Mouse (Mus musculus) common myeloid progenitor, adult 5-6 weeks (primary cell): ENCODE measurements around the gene Cnn2. TPM values are rescaled to one million over a fixed set of nuclear protein-coding genes. Genes with fewer than 3 reads are reported as not detected.

Experiments used
- ATAC-seq: replicated peaks from 2 replicates; pipeline ENCODE4 v1.8.0; 2016; ENCODE audit warnings: low read depth, mild to moderate bottlenecking, moderate TSS enrichment, inconsistent platforms; ENCODE audit not compliant: poor library complexity, severe bottlenecking
- total RNA-seq: library from RNA; stranded (forward); fragments of 200-1000, 187-1606 nt; gene quantifications from 2 replicates; pipeline ENCODE4 v1.2.3, GENCODE M21; 2017

Gene Cnn2
- total RNA-seq, 1 experiment from 2014 or later = 72.9 TPM

DNA sequence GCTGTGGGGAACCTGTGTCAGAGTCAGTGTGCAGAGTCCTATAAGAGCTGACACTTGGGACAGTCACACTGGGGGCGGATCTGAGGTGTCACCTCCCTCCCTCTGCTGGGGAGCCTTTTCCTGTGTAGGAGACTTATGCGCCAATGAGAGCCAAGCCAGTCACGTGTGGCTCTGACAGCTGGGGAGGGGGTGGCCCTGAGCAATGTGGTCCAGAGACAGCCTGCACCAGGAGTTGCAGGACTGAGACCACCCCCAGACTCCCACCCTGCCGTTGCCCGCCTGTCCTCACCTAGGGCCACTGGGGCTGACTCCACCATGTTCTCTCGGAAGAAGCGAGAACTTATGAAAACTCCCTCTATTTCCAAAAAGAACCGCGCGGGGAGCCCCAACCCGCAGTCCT lies 28.1 kb downstream of the Cnn2 start, which contains the start of gene Arhgap45:
Arhgap45 (plus strand) TSS at position 143 of the 400 bp plus-strand sequence.
- ATAC-seq = peak; percentile 81

DNA sequence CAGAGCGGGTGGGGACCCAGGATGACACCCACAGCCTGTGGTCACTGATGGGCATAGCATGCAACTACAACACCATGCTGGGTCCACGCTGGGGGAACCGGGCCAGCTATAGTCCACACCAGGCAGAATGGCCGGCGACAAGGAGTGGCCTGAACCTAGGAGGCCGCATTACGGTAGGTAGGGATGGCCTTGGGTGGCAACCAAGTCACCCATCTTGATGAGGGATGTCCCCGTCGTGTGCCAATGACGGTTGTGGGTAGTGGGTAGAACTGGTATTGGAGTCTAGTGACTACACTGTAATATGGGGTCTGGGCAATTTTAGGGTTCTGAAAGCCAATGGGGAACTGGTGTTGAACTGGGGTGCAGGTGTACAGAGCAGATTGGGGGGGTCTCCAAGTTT lies 28.5 kb downstream of the Cnn2 start:
- peak; percentile 9 for ATAC-seq

DNA sequence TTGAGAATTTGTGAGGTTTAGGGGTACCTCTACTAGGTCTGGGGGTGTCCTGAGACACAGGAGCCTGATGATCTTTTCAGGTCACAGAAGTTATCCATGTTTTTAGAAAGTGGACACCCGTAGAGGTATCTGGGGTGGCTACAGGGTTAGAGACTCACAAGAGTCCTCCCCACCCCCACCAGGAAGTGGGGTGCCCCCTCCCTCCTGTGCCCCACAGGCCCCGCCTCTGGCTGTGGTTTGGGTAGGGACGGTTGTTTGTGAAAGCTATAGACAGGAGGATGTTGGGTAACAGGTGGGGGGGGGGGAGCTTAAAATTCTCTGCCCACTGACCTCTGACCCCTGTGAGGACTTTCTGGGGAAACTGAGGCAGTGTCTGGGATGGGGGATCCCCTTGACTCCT lies 29.0 kb downstream of the Cnn2 start:
- peak; percentile 53 for ATAC-seq

DNA sequence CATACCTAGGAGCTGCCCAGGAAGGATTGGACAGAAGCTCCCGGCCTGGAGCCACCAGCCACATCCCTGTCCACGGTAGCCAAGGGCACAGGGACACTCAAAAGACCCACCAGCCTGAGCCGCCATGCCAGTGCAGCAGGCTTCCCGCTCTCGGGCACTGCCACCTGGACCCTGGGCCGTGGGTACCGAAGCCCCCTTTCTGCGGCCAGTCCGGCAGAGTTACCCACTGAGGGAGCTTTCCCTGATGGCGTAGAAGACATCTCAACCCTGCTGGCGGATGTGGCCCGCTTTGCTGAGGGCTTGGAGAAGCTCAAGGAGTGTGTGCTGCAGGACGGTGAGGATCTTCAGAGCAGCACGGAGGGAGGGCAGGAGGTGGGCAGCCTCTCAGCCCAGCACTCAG lies 29.4 kb downstream of the Cnn2 start:
- ATAC-seq = no peak

DNA sequence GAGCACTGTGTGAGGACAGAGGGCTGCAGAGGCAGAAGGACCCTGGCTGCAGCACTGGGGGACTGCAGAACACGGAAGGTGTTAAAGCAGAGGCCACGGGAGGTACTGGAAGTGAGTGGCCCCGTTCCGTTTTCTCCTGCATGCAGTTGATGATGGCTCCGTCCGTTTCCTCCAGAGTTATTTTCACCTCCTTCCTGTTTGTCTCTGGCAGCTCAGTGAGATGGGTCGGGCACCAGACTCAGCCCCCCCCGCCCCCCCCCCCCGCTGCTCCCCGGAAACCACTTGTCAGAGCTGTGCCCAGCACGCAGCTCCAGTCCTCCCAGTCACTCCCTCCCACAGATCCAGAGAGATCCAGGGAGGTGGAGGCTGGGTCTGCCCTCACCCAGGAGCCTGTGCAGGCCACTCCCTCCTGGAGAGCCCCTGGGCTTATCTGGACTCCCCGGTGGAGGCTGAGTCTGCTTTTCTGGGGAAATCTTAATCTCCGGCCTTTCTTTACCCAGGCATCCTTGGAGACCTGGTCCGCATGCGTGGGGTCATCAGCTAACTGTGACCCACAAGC lies 30.4 kb downstream of the Cnn2 start:
- no peak for ATAC-seq

DNA sequence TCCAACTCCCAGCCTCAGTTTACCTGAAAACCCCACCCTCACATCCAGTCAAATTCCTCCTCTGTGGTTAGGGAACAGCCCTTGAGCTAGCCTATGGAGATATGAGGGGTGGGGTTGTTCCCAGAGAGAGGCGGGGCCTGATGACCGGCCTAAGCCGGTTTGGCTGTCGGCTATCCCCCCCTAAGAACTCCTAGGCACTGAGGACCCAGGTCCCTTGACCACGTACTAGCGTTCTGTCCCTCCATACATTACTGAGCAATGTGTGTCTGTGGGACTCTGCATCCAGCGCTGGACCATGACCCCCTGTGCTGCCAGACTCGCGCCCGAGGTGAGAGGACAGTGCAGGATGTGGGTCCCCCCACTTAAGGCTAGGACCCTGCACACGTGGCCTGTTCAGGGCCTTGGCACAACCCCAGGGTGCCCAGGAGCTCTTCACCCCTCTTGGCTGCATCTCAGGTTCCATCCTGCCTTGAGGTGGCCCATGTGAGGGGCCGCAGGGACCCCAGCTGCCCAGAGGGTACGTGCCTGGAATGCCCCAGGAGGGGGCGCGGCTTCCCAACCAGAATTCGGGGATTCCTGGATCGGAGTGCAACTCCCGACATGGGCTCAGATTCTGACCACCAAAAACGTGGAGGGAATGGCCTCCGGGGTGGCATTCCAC lies 31.2 kb downstream of the Cnn2 start:
- ATAC-seq = no peak

DNA sequence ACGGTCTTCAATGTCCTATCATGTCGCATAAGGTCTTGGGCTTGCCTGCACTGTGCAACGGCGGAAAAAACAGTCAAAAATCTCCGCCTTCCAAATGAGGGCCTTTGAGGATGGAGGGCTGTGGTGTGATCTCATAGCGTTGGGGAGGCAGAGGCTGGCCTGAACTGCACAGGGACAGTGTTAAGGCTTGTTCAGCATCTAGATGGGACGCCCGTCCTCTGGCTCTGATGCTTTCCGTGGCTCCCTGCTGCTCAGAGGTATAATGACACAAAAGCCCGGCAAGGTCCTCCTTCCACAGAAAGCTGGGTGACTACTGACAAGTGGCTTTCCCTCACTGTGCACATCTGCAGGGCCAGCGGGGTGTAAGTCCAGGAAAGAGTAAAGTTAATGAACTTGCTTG lies 31.8 kb downstream of the Cnn2 start:
- no peak for ATAC-seq

DNA sequence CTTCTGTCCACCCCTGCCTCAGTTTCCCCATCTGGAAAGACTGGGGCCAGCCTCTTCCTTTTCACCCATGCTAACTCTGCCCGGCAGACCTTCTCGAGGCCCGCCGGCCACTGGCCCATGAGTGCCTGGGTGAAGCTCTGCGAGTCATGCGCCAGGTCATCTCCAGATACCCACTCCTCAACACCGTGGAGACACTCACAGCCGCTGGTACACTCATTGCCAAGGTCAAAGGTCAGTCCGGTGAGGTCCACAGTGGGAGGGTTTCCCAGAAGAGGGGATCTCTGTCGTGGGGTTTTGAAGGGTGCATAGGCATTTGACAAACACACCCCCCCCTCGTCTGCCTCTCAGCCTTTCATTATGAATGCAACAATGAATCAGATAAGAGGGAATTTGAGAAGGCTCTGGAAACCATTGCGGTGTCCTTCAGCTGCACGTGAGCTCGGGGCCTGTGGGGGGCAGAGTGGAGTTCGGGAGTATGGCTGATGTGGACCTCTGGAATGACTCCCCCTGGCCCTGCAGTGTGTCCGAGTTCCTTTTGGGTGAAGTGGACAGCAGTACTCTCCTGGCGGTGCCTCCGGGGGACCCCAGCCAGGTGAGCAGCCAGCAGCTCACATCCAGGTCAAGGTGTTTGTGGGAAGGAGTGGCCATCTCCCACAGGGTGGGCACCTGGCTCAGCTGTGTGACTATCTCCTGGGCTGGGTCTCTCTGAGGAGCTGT lies 32.4 kb downstream of the Cnn2 start:
- no peak for ATAC-seq

DNA sequence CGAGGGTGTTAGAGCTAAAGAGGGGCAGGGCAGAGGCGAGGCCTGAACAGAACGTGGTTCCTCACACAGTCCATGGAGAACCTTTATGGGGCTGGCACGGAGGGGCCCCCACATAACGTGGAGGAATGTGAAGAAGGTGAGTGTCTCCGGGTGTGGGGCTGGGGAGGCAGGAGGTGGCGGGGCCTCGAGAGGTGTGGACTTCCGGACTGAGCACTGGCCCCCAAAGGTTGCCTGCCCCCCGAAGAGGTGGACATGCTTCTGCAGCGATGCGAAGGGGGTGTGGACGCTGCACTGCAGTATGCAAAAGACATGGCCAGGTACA lies 32.9 kb downstream of the Cnn2 start:
- ATAC-seq = no peak

DNA sequence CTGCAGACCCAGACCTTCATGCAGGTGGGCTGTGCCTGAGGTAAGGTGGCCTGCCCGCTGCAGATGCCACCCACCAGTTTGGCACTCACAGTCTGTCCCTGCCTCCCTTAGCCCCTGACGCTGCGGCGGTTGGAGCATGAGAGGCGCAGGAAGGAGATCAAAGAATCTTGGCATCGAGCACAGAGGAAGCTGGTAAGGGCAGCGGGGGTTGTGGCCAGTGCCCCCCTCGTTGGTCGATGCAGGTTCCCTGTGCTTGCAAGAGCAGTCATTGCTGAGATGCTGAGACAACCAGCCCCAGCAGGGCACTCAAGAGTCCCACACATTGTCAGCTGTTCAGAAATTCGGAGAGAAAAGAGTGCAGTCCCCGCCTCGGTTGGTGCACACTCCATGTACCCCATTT lies 33.8 kb downstream of the Cnn2 start:
- peak; percentile 23 for ATAC-seq

DNA sequence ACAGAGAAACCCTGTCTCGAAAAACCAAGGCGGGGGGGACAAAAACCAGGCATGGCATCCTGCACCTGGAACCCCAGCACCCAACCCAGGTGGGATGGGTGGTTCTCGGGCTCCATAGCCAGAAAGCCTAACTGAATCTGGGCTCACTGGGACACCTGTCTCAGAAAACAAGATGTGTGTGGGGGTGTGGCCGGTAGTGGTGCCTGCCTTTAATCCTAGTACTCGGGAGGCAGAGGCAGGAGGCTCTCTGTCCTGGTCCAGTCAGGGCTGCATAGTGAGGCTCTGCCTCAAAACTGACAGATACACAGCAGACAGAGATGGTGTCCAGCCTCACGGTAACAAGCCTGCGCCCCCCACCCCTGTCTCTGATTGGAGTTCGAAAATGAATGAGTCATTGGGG lies 34.4 kb downstream of the Cnn2 start:
- no peak for ATAC-seq

DNA sequence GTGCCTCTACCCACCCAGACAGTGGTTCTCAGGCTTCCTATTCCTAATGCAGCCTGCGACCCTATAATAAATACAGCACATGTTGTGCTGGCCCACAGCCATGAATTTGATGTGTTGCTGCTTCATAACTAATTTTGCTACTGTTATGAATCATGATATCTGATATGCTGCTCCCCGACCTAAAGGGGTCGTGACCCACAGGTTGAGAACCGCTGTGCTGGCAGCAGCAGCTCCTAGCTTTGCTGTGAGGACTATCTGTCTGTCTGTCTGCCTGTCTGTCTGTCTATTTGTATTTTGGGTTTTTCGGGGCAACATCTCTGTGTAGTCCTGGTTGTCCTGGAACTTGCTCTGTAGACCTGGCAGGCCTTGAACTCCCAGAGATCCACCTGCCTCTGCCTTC lies 35.4 kb downstream of the Cnn2 start:
- ATAC-seq = no peak

DNA sequence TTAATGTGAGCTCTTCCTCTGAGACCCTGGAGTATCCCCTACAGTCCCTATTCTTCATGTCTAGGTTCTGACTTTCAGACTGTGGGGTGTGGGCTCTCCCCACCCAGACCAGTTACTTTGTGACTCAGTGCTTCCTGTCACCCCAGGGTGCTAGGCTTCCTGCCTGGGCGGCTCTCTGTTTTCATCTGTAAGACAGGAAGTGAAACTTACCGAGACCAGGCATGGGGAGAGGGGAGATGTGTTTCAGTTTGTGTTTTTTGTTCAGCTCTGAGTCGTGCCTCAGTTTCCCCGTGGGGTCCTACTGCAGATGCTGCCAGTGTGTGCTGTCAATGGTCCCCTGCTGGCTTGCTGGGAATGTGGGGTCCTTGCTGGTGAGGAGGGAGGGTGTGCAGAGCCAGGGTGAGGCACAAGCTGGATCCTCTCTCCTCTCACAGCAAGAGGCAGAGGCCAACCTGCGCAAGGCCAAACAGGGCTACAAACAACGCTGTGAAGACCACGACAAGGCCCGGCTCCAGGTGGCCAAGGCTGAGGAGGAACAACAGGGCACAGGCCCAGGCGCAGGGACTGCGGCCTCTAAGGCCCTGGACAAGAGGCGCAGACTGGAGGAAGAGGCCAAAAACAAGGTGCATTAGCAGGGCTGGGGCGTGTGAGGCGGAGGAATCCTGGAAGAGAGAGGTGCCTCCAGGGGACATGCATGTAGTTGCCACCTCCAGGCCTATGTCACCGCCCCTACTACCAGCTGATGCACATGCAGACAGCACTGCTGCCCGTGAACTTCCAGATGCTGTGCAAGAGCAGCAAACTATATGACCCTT lies 36.1 kb downstream of the Cnn2 start:
- peak; percentile 45 for ATAC-seq

DNA sequence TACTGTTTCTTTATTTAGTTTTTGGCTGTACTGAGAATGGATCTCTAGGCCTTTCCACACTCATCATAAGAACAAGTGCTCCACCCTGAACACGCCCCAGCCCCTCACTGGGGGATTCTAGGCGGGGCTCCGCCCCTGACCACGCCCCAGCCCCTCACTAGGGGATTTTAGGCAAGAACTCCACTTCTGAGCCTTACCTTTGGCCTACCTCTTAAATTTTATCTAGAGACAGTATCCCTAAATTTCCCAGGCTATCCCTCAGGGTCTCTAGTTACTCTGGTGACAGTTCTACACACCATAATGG lies 36.6 kb downstream of the Cnn2 start:
- no peak for ATAC-seq

DNA sequence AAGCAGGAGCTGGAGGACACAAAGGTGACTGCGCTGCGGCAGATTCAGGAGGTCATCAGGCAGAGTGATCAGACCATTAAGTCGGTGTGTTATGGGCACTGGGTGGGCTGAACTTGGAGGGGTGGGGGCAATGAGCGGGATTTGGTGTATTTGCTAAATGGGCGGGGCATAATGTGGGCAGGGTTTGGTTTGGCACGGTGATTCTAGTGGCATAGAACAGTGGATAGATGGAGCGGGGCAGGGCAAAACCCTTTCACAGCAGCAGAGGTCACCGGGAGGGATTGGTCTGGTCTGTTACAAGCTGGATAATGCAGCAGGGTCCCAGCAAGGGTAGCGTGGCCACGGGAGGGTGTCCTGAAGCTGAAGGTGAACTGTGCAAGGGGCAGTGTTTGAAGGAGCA lies 37.1 kb downstream of the Cnn2 start:
- ATAC-seq = no peak

DNA sequence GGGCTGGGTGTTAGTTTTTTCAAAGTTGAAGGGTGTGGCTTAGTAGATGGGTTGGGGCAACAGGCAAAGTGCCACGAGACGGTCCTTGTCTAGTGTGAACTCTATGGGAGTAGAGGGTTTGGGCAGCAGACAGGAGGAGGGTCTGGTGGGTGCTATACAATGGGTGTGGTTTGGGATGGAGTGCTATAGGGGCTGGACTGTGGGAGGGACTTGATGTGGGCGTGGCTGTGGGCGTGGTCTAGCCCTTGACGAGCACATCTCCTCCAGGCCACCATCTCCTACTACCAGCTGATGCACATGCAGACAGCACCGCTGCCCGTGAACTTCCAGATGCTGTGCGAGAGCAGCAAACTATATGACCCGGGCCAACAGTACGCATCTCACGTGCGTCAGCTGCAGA lies 37.5 kb downstream of the Cnn2 start:
- peak; percentile 35 for ATAC-seq

DNA sequence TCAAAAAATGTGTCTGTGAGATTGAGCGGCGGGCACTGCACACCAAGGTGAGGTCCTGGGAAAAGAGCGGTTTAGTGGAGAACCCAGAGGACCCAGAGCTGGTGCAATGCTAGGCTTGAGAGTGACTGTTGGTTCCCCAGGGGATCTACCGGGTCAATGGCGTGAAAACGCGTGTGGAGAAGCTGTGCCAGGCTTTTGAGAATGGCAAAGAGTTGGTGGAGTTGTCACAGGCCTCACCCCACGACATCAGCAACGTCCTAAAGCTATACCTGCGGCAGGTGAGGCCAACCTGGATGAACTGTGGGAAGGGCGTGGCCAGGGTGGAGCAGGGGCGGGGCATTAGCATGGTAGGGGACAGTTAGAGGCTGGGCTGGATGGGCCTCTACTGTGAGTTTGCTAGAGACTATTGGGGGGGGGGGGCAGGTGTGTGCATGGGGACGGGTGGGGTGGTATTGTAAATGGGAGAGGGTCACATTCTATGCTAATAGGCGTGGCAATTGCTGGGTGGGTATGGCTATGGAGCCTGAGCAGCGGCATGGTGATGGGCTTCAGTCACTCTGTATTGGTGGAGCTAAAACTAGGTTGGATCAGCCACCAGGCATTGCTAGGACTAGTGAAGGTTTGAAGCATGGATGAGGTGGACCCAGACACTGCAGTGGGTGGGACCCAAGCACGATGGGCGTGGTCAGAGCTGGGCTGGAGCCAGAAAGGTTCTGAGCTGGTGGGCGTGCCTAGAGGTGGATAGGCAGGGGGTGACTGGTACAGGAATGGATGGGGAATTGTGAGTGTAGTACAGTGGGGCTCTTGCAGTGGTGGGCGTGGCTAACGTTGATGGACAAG lies 39.5 kb downstream of the Cnn2 start:
- ATAC-seq = no peak

DNA sequence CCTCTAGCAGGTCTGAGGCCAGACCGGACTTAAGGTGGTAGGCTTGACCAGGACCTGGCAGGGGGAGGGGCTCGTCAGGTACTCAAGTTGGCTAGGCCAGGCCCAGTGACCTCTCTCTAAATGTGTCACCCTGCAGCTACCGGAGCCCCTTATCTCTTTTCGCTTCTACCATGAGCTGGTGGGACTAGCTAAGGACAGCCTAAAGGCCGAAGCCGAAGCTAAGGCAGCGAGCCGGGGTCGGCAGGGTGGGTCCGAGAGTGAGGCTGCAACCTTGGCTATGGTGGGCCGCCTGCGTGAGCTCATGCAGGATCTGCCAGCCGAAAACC lies 40.1 kb downstream of the Cnn2 start:
- no peak for ATAC-seq

DNA sequence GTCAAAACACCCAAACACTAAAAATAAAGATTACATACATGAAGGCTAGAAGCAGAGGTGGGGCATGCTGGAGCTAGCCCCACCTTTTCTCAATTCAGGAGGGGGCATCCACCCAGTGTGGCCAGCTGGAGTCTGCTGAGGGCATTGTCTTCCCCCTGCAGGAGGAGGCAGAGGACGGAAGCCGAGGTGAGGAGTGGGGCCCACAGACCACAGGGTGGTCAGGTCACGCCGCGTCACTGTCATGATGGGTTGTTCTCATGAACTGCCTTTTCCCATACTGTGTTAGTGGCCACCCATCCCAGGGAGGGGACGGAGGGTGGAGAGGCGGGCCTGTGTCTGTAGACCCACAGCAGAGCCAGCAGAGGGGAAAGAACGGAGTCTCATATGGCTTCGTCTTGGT lies 41.8 kb downstream of the Cnn2 start:
- ATAC-seq = peak; percentile 19

DNA sequence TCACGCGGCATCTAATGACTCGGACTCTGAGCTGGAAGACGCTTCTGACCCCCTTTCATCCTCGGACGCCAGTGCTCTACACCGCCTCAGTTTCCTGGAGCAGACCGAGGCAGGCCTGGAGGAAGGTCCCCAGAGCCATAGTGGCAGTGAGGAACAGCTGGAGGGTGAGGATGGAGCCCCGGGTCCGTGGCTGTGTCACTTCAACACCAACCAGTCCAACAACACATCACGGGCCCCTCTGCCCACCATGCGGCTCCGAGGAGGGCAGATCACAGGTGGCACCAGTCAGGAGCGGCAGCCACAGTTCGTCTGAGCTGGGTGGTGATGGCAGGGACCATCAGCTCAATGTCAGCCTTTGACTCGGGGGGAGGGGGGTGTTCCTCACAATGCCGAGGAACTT lies 42.4 kb downstream of the Cnn2 start:
- no peak for ATAC-seq
